Mouse (Mus musculus): ENCODE results near the gene Efna3.

- TF ChIP-seq CTCF (IDR thresholded peaks at IDR 0.05; ENCODE audit: low read depth) (no peak), EP300 (IDR thresholded peaks at IDR 0.05; ENCODE audit: low read depth) (no peak)
Measured at GRCm38 (mm10) chr3:89319591-89320350, 3.0 kb downstream of the Efna3 start.

Measured in heart, postnatal 0 days (tissue).